Mouse (Mus musculus): ENCODE results near the gene Tpgs1. TPM values are rescaled to one million over a fixed set of nuclear protein-coding genes. Genes with fewer than 3 reads are reported as not detected.

The Tpgs1 gene
- total and polyA plus RNA-seq, 3 experiments = 23.5 to 48.0 TPM; not detected in 1

DNA sequence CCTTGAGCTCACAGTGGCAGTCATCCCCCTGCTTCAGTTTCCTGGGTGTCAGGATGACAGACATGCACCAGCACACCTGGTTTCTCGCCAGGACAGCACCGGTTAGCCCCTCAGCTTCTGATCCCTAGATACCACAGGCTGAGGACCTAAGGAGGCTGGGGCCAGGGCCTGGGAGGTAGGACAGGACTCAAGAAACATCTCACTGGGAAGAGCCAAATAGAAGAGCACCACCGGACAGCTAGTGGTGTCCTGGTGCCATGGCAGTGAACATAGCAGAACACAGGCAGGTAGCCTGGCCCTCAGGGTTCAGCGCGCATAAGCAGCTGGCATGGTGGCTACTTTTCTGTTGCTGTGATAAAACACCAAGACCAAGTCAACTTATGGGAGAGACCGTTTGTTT lies 29.3 kb downstream of the Tpgs1 start:
- no peak overlapping the region for H3K9ac ChIP-seq (ENCODE audit: control insufficient read depth, low read depth, low read length, poor library complexity, severe bottlenecking)
- H3K4me3 ChIP-seq (ENCODE audit: control insufficient read depth in 1 of 2, insufficient read depth in 1 of 2, low read depth in 2 of 2, low read length in 2 of 2) = no peak overlapping the region
- no peaks in the 10 kb centered on the region for H3K9me3 ChIP-seq (replicated peaks; ENCODE audit: insufficient read depth, low read length)
- no peaks in the 10 kb centered on the region for H3K36me3 ChIP-seq (ENCODE audit: control insufficient read depth in 1 of 2, insufficient read depth in 2 of 2, low read length in 2 of 2)
- no peak for DNase-seq (ENCODE audit: low read depth, low spot score)
- no peaks in the 10 kb centered on the region for H3K4me1 ChIP-seq (ENCODE audit: control insufficient read depth in 1 of 2, insufficient read depth in 2 of 2, low read length in 2 of 2)
- no peaks in the 10 kb centered on the region for H3K27me3 ChIP-seq (ENCODE audit: control insufficient read depth in 1 of 2, insufficient read depth in 2 of 2, low read length in 2 of 2)
- no peak for TF ChIP-seq SIN3A (IDR thresholded peaks at IDR 0.05; ENCODE audit: low read length)
- no peak for TF ChIP-seq RAD21 (IDR thresholded peaks at IDR 0.05; ENCODE audit: low read depth, low read length)
- TF ChIP-seq RCOR1 (IDR thresholded peaks at IDR 0.05; ENCODE audit: low read depth, low read length) = no peak
- no peak for TF ChIP-seq POLR2A (IDR thresholded peaks at IDR 0.05; ENCODE audit: control insufficient read depth in 1 of 2, insufficient read depth in 1 of 2, low read depth in 1 of 2, low read length in 2 of 2, poor library complexity in 1 of 2)
- no peak for TF ChIP-seq TAL1 (IDR thresholded peaks at IDR 0.05; ENCODE audit: low read length)
- TF ChIP-seq EP300 (IDR thresholded peaks at IDR 0.05; ENCODE audit: low read depth in 1 of 2, low read length in 2 of 2) = no peak
- no peak for TF ChIP-seq UBTF (IDR thresholded peaks at IDR 0.05; ENCODE audit: borderline replicate concordance, insufficient read depth, low read depth, low read length)
- TF ChIP-seq GABPA (IDR thresholded peaks at IDR 0.05; ENCODE audit: low read depth, low read length) = no peak
- TF ChIP-seq CTCF (IDR thresholded peaks at IDR 0.05 in 2 of 3, conservative IDR thresholded peaks at IDR 0.05 in 1 of 3; ENCODE audit: control insufficient read depth in 1 of 3, insufficient read depth in 1 of 3, low read depth in 2 of 3, low read length in 3 of 3, poor library complexity in 1 of 3, severe bottlenecking in 1 of 3) = no peak
- TF ChIP-seq JUND (IDR thresholded peaks at IDR 0.05; ENCODE audit: low read depth, low read length) = no peak
- no peaks in the 10 kb centered on the region; the same call in 1 of the 2 replicates for H3K79me2 ChIP-seq (ENCODE audit: control insufficient read depth, insufficient read depth, low read length, poor library complexity)
- no peak overlapping the region for H3K27ac ChIP-seq (ENCODE audit: control insufficient read depth, low read depth, low read length)

DNA sequence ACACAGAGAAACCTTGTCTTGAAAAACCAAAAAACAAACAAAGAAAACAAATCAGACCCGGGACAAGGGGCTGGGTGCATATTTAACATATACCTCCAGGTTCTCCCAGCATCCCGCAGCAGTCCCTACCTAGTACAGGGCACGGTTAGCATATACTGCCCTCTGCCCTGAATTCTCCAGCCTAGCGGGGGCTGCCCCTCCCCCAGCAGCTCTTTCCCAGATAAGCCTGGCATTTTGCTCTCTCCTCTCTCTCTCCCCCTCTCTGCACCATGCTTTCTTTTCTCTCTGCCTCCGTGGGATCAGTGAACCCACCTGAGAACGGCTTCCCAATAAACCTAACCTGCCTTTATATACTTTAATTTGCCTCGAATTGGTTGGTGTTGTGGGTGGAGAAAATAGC lies 31.5 kb downstream of the Tpgs1 start:
- H3K9me3 ChIP-seq (replicated peaks; ENCODE audit: insufficient read depth, low read length) = no peaks in the 10 kb centered on the region
- H3K36me3 ChIP-seq (ENCODE audit: control insufficient read depth in 1 of 2, insufficient read depth in 2 of 2, low read length in 2 of 2) = peaks cover 0 to 4% of the 10 kb centered on the region in 2 experiments; a peak in 2 of 4 replicates
- DNase-seq (ENCODE audit: low read depth, low spot score) = no peak
- no peak for TF ChIP-seq ZC3H11A (IDR thresholded peaks at IDR 0.05; ENCODE audit: low read depth, low read length)
- no peak overlapping the region for H3K4me3 ChIP-seq (ENCODE audit: control insufficient read depth in 1 of 2, insufficient read depth in 1 of 2, low read depth in 2 of 2, low read length in 2 of 2)
- no peak overlapping the region for H3K9ac ChIP-seq (ENCODE audit: control insufficient read depth, low read depth, low read length, poor library complexity, severe bottlenecking)
- peaks cover 3 to 4% of the 10 kb centered on the region in 2 experiments; a peak in 3 of 4 replicates for H3K4me1 ChIP-seq (ENCODE audit: control insufficient read depth in 1 of 2, insufficient read depth in 2 of 2, low read length in 2 of 2)
- H3K79me2 ChIP-seq (ENCODE audit: control insufficient read depth, insufficient read depth, low read length, poor library complexity) = peaks cover 14% of the 10 kb centered on the region
- H3K27me3 ChIP-seq (ENCODE audit: control insufficient read depth in 1 of 2, insufficient read depth in 2 of 2, low read length in 2 of 2) = no peaks in the 10 kb centered on the region
- H3K27ac ChIP-seq (ENCODE audit: control insufficient read depth, low read depth, low read length) = no peak overlapping the region

GRCm38 (mm10) chr10:79701443-79702129 lies 32.4 kb downstream of the Tpgs1 start:
- no peak overlapping the region for H3K9ac ChIP-seq (ENCODE audit: control insufficient read depth, low read depth, low read length, poor library complexity, severe bottlenecking)
- H3K27ac ChIP-seq (ENCODE audit: control insufficient read depth, low read depth, low read length) = no peak overlapping the region
- peaks cover 23% of the 10 kb centered on the region for H3K79me2 ChIP-seq (ENCODE audit: control insufficient read depth, insufficient read depth, low read length, poor library complexity)
- peaks cover 0 to 11% of the 10 kb centered on the region in 2 experiments; a peak in 2 of 4 replicates for H3K36me3 ChIP-seq (ENCODE audit: control insufficient read depth in 1 of 2, insufficient read depth in 2 of 2, low read length in 2 of 2)
- H3K27me3 ChIP-seq (ENCODE audit: control insufficient read depth in 1 of 2, insufficient read depth in 2 of 2, low read length in 2 of 2) = no peaks in the 10 kb centered on the region
- no peak for DNase-seq (ENCODE audit: low read depth, low spot score)
- H3K4me1 ChIP-seq (ENCODE audit: control insufficient read depth in 1 of 2, insufficient read depth in 2 of 2, low read length in 2 of 2) = peaks cover 7 to 13% of the 10 kb centered on the region in 2 experiments; a peak in 3 of 4 replicates
- no peak for TF ChIP-seq GABPA (IDR thresholded peaks at IDR 0.05; ENCODE audit: low read depth, low read length)
- no peak for TF ChIP-seq ZC3H11A (IDR thresholded peaks at IDR 0.05; ENCODE audit: low read depth, low read length)
- H3K4me3 ChIP-seq (ENCODE audit: control insufficient read depth in 1 of 2, insufficient read depth in 1 of 2, low read depth in 2 of 2, low read length in 2 of 2) = no peak overlapping the region
- H3K9me3 ChIP-seq (replicated peaks; ENCODE audit: insufficient read depth, low read length) = no peaks in the 10 kb centered on the region
